Mouse (Mus musculus) heart, postnatal 10 days (tissue): ENCODE data around the gene 1700003E16Rik. TPM values are rescaled to one million over a fixed set of nuclear protein-coding genes. Genes with fewer than 3 reads are reported as not detected.

Experiments
- DNase-seq, 2 experiments: peaks; one replicate each; pipeline ENCODE4 v3.0.0; 2021
- intact Hi-C: fragments of 180-260 bp; cut with DNase I; formaldehyde crosslinking; loops from one replicate; pipeline ENCODE4 v1.15.1; 2025
- total RNA-seq, 2 experiments: library from RNA; stranded (reverse); gene quantifications; 2 replicates each; pipeline ENCODE4 v1.2.3; 2021

Gene 1700003E16Rik
- total RNA-seq = under 1 TPM in 1 of 2 experiments, not detected in 1; 0.12 TPM

DNA sequence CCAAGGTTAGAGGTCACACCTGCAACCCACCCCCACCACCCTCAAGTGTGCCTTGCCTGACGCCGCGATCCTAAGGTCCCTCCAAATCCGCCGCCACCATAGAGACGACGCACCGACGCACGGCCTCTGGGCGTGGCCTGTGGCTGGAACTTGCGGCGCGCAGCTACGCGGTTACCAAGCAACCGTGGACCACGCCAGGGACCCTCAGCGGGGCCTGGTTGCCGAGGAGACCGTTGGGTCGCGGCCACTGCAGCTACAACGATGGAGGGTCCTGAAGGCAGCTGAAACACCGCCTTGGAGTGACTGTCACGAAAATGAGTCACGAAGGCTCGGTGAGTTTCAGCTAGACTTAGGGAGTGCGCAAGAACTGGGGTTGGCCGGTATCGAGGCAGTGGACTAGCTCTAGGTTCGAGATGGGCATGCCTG is at the start of gene 1700003E16Rik, which contains the start of gene Wdr54:
TSS of gene 1700003E16Rik (plus strand) at position 146 of the 426 bp plus-strand sequence.
TSS of gene Wdr54 (minus strand) at position 139 of the 426 bp plus-strand sequence.
- intact Hi-C loops = loop anchor here (2.0 kb wide), 1 partner anchor 13 kb away; no protein-coding TSS in a partner anchor
- DNase-seq = peak; percentile 58 to 73

DNA sequence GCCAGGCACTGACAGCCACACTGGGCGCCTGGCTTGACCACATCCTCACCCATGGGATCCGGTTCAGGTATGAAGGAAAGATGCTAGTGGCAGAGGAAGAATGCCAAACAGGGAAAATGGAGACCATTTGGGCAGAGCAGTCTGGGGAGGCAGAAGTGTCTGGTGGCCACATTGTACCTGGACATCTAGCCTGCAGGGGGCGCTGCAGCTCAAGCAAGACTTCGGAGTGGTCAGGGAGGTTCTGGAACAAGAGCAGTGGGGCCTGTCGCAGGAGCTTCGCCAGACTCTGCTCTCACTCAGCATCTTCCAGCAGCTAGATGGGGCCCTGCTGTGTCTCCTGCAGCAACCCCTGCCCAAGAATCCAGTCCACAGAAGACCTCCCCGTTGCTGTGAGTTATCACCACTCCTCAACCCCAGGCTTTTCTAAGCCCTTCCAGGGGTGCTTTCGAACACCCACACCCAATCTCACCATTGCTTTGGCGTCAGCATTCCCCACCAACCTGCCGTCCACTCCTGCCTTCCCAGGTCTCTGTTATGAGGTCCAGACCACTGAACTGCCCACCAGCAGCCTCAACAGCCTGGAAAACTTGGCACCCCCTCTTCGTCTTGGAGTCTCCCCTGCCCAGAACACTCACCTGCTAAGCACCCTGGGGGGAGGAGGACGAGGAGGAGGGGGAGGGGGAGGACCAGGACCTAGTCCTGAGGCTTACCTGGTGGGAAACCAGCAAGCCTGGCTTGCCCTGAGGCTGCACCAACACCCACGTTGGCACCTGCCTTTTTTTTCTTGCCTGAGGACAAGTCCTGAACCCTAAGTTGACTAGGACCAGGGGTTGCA is 48.4 kb upstream of the 1700003E16Rik start:
- peak; percentile 73 to 90 for DNase-seq
- intact Hi-C loops = no loop called here

DNA sequence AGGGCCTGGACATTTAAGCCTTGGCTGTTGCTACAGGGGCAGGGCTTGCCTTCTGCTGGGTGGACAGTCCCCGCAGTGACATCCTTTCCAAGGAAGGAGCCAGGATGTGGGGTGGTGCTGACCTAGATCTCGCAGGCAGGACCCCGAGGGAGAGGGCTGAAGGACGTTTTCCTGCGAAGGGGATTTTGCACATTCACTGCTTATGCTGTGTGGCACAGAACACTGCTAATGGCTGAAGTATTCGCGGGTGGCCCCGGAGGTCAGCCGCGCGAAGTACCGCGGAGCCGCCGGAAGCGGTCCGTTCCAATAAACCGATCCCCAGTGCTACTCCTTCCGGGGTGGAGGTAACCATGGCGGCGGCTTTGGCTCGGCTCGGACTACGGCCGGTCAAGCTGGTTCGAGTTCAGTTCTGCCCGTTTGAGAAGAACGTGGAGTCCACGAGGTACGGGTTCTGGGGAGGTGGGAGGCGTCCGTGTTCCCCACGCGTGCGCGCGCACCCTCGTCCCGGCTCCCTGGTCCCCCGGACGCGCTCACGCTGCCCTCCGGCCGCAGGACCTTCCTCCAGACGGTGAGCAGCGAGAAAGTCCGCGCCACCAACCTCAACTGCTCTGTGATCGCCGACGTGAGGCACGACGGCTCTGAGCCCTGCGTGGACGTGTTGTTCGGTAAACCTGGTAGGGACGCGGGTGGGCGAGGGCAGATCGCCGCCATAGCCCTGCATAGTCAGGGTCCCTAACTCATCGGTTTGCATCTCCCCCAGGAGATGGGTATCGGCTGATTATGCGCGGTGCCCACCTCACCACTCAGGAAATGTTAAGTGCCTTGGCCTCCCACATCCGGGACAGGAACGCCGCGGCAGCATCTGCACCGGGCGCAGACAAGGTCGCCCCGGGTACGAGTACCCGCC is 47.2 kb upstream of the 1700003E16Rik start, which contains the start of gene Mrpl53:
TSS of gene Mrpl53 (plus strand) at position 279 of the 907 bp plus-strand sequence.
- intact Hi-C loops = no loop called here
- peak; percentile 87 to 91 for DNase-seq

DNA sequence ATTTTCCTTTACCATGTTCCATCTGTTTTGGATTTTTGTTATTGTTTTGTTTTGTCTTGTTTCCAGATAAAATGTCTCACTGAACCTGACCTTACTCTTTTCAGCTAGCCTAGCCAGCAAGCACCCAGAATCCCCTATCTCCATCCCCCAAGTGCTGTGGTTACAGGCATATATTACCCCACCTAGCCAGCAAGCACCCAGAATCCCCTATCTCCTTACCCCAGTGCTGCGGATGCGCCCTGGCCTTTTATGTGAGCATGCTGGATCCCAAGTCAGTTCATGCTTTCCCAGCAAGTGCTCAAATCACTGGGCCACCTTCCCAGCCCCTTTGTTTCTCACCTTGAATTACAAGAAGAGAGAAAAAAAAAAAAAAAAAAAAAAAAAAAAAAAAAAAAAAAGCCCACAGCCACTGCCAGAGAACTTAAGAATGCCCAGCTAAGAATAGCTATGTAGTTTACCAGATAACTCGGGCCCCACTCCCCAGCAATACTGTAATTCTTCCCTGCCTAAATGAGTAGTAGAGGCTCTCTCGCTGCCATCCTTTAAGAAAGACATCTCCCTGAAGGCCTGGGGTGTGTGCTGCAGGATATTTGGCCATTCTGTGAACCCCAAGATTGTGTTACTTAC is 44.6 kb upstream of the 1700003E16Rik start:
- no peak for DNase-seq
- intact Hi-C loops = no loop called here

DNA sequence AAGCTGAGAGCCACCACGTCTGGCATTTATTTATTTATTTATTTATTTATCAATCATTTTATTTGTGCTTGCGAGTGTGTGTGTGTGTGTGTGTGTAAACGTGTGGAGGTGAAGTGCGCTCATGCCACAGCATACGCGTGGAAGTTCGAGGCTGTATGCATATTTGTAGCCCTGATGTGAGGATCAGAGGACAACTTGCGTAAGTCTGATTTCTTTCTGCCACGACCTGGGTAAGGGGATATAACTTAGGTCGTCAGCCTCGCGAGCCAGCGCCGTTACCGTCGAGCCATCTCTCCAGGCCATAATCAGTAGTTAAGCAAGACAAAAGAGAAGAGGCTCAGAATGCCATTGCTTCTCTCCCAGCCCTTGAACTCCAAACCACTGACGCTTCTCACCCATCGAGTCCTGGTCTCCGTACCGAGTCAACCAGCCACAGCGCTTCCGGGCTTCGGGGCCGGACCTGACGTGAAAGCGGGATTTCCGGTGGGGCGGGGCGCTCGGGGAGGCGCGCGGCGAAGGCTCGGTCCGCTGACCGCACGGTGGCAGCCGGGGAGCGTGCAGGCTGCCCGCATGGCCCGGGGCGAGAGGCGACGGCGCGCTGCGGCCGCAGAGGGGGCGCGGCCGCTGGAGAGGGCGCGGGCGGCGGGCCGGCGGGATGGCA is 41.1 kb upstream of the 1700003E16Rik start, which contains the start of gene Mogs:
TSS of gene Mogs (plus strand) at position 486 of the 661 bp plus-strand sequence.
- intact Hi-C loops = no loop called here
- DNase-seq = peak; percentile 96 to 97

DNA sequence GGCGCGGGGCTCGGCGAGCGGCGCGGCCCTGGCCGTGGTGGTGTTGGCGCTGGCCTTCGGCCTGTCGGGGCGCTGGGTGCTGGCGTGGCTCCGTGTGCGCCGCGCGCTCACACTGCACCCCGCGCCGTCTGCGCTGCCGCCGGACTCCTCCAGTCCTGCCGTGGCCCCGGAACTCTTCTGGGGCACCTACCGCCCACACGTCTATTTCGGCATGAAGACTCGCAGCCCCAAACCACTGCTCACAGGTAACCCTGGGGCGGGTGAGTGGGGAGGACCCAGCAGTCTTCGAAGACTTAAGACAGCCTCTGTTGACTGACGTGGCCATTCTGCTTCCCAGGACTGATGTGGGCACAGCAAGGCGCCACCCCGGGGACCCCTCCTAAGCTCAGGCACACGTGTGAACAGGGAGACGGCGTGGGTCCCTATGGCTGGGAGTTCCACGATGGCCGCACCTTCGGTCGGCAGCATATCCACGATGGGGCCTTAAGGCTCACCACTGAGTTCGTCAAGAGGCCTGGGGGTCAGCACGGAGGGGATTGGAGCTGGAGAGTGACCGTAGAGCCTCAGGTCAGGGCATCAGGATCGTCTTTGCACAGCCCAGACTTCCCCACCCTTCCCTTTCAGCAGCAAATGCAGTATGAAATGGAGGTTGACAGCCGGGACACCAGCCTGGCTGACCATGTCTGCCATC is 40.4 kb upstream of the 1700003E16Rik start:
- peak in 1 of 2 experiments; percentile 41 for DNase-seq
- intact Hi-C loops = loop anchor here (2.0 kb wide), 1 partner anchor 43 kb away; no protein-coding TSS in a partner anchor

DNA sequence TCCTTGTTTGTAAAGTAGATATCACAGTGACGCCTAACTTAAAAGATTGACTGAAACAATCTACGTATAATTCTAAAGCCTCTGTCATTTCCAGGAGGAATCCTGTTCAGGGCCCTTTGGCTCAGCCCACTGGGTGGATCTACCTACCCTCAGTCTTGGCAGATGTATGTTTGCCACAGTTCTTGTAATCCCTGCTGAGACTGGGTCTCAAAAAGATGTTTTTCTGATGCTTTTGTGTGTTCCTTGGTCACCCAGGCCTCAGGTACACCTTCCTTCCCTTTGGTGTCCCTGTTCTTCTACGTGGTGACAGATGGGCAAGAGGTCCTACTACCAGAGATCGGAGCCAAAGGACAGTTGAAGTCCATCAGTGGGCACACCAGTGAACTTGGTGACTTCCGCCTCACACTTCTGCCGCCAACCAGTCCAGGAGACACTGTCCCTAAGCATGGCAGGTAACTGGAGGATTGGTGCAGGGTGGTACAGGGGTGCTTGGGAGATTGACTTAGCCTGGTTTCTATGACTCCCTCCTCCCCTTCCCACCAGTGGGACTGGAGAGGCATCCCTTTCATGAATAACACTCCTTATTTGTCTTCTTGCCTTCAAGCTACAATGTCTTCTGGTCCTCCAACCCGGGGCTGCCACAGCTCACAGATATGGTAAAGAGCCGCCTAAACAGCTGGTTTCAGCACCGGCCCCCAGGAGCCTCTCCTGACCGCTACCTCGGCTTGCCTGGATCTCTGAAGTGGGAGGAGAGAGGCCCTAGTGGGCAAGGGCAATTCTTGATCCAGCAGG is 39.6 kb upstream of the 1700003E16Rik start:
- DNase-seq = no peak
- intact Hi-C loops = loop anchor here (2.0 kb wide), 1 partner anchor 42 kb away; no protein-coding TSS in a partner anchor

DNA sequence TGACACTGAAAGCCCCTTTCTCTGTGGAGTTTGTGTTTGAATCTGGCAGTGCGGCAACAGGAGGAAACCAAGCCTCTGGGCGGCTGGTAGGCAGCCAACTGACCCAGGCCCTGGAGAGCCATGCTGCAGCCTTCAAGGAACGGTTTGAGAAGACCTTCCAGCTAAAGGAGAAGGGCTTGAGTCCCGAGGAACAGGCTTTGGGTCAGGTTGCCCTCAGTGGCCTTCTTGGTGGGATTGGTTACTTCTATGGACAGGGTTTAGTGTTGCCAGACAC is 39.1 kb upstream of the 1700003E16Rik start:
- intact Hi-C loops = loop anchor here (2.0 kb wide), 1 partner anchor 42 kb away; no protein-coding TSS in a partner anchor
- no peak for DNase-seq

DNA sequence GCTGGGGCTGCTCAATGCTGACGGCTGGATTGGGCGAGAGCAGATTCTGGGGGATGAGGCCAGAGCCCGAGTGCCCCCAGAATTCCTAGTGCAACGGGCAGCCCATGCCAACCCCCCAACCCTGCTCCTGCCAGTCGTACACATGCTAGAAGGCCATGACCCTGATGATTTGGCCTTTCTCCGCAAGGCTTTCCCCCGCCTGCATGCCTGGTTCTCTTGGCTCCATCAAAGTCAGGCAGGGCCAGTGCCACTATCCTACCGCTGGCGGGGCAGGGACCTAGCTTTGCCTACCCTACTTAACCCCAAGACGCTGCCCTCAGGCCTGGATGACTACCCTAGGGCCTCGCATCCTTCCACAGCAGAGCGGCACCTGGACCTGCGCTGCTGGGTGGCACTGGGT is 38.6 kb upstream of the 1700003E16Rik start:
- no peak for DNase-seq
- intact Hi-C loops = loop anchor here (2.0 kb wide), 1 partner anchor 41 kb away; no protein-coding TSS in a partner anchor

DNA sequence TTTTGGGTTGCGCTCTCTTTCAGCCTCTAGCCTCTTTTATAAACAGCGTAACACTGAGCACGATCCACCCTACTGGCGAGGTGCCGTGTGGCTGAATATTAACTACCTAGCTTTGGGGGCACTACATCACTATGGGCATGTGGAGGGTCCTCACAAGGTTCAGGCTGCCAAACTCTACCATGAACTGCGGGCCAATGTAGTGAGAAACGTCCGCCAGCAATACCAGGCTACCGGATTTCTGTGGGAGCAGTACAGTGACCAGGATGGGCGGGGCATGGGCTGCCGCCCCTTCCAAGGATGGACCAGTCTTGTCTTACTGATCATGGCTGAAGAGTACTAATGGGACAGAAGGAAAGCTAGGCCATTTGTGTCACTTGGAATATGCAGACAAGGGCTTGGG is 37.8 kb upstream of the 1700003E16Rik start:
- intact Hi-C loops = no loop called here
- no peak for DNase-seq

DNA sequence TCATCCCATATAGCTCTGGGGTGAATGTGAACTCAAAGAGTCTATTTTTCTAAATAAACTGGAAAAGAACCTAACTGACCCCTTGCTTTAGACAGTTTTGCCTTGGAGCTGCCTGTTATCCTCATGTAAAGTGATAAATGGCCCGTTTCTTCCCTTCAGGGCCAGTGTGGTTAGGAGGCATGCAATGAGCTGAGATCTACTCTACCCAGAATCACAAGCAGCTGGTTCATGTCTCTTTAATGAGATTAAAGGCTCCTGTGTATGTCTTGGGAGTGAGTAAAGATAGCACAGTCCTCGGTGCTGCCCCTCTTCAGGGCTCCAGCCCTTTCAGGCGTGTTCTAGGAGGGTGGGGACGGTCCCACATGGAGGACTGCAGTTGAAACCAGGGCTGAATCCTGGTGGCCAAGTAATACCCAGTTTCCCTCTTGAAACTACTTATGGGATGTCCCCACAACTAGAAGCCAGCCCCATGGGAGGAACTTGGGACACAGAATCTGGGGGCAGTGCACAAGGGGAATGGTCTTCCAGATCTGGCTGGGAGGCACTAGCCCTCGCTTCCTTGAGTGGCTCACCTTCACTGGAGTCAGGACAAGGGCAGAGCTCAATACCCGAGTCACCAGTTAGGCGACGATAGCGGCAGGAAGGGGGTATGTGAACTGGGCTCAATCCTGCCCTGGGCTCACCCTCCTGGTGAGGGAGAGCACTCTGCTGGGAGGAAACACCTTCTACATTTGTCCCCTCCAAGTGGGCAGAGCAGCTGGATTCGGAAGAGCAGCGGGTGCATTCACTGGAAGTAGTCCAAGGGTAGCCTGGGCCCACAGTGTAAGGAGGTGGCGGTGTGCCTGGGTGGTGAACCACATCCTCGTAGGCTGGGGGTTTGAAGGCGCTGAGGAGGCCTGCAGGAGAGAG is 37.1 kb upstream of the 1700003E16Rik start:
- no peak for DNase-seq
- intact Hi-C loops = no loop called here

DNA sequence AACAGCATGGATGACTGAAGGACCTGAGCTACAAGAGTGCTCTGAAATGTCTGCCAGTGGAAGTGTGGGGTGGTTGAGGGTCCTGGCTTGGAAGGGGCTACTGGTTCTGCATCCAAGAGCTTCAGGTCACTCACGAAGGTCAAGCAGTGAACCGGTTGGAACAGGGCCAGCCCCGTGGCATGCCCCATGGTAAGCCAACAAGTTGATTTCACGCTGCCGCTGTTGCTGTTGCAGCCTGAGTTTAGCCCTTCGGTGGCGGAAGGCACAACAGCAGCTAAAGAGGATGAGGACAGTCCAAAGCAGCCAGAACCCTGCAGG is 36.5 kb upstream of the 1700003E16Rik start:
- intact Hi-C loops = loop anchor here (5.0 kb wide), 1 partner anchor 148 kb away; no protein-coding TSS in a partner anchor
- no peak for DNase-seq

DNA sequence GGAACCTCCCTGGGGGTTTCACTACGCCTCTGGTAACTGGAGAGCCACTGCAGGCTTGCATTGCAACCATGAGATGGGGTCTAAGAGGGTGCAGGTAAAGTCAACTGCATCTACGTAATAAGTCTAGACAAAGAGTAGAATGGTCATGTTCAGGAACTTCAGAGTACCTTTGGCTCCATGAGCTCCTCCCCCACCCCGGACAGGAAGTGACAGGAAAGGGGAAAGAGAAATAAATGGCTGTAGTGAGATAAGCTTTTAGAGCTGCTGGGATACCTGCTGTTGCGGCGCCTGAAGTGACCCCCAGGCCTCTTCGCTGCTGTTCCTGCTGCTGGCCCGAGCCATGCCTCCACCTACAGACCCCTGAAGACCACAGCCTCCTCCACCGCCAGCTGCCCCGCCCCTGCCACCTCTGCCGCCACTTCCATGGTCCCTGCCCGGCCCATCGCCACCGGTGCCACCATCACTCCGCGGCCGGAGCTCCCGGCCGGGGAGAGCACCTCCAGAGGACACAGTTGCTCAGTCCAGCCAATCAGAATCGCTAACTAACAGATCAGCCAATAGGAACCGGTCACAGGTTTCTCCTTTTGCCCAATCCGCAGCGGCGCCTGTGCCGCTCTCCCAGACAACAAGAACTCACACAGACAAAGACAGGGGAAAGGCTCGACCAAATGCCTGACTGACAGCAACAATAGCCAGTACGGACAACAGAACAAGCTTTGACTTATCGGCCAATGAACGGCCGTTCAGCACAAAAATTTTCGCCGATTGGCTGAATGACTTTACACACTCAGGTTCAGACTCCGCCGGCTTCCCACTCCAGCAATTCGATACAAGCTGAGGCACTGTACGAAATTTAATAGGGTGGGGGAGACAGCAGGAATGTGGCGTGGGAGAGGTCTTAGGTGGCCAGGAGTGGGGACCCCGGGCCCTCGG is 35.0 kb upstream of the 1700003E16Rik start, which contains the start of gene Wbp1:
TSS of gene Wbp1 (minus strand) at position 630 of the 933 bp plus-strand sequence.
- intact Hi-C loops = loop anchor here (5.0 kb wide), 1 partner anchor 146 kb away; no protein-coding TSS in a partner anchor
- DNase-seq = peak; percentile 98

DNA sequence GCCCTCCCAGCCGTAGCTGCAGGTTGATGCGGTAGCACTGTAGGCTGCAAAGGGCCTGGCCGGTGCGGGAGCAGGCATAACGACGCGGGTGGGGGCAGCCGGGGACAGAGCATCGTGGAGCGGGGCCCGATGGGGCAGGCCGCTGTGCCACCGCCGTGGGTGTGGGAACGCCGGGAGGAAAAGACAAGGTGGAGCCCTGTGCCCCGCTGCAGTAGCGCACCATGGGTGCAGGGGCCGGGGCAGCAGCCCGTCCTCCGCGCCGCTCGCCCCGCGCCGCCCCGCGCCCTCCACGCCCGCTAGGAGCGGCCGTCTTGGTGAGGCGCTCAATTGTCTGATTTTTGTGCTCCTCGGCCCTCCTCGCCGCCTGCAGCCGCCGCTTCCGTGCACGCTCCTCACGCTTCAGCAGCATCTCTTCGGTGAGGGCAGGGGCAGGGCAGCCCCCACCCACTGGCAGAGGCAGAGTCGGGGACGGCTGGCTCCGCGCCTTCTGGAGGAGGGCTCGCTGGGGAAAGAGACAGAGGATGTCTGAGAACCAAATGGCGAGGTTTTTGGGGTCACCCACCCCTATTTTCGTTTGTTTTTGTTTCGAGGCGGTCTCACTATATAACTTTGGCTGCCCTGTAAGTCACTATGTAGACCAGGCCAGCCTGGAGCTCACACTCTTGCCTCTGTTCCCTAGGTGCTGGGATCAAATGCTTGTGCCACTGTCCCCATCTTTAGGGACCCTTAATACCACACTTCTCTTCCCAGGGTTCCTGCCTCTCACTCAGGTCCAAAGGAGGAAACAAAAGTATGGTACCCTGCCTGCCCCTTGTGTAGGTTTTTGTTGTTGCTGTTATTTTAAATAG is 34.1 kb upstream of the 1700003E16Rik start:
- intact Hi-C loops = loop anchor here (5.0 kb wide), 1 partner anchor 145 kb away; no protein-coding TSS in a partner anchor
- DNase-seq = no peak

DNA sequence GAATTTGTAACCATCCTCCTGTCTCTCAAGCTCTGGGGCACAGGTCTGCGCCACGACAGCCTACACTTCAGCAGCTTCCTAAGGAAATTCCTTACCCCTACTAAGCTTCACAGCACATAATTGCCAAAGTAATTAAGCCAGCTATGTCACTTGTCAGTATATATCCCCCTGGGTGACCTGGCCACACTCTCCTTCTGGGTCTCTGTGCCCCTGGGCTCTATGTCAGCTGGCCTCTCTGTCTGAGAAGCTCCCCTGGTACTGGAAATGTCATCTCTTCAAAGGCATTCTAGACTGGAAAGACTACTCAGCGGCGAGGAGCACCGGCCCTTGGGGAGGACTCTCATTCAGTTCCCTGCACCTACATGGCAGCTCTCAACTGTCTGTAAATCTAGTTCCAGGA is 33.2 kb upstream of the 1700003E16Rik start:
- intact Hi-C loops = loop anchor here (5.0 kb wide), 1 partner anchor 144 kb away; no protein-coding TSS in a partner anchor
- DNase-seq = no peak
